Comparison of ENCODE assay signal across 8 mouse cellular contexts in the genomic region with DNA sequence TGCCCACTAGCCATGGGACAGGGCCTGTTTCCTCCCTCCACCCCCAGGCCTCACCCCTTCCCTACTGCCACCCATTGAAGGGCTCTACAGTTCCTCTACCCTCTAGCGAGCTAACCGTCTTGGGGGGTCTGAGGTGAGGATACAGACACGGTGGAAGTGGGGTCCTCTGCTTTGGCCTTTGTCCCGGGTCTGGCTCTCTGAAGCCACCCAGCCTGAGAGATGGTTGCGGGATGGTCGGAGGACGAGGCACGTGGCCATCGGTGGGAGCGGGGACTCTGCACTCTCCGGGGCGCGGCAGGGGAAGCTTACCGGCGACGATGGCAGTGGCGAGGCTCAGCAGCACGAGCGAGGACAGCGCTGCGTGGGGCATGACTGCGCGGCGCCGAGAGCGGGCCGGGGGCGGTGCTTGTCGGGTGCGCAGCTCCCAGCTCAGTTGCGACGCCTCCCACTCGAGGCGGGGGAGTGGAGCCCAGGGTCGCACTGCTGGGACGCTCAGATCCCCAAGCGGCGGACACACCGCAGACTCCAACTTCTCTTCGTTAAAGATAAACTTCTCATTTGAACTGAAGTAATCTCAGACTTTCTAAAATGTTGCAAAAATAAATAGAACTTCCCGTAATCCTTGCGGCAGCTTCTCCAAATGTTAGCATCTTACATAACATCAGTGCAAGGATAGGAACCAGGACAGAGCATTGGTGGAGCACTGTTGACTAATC. TPM values are rescaled to one million over a fixed set of nuclear protein-coding genes. Genes with fewer than 3 reads are reported as not detected.
DNase-seq lines count a peak whose midpoint lies in the region; ATAC-seq and TF ChIP-seq lines count a peak whose summit lies in the region.

No protein-coding gene starts in this region.

- peak; percentile 73 for ATAC-seq in liver, embryonic 16.5 days (ENCODE audit: low read depth)
- ATAC-seq in neural tube, embryonic 11.5 days (ENCODE audit: insufficient read depth, low FRiP score, low TSS enrichment) = peak; percentile 67
- ATAC-seq in stomach, postnatal 0 days (ENCODE audit: low FRiP score, low TSS enrichment) = peak; percentile 82; the same call in 1 of the 2 replicates

- H3K4me2 ChIP-seq in liver, embryonic 16.5 days (ENCODE audit: low read depth, low read length) = peak overlapping the region; percentile 43
- peak overlapping the region; percentile 91 for H3K4me2 ChIP-seq in neural tube, embryonic 11.5 days (ENCODE audit: low read depth)
- H3K4me2 ChIP-seq in stomach, postnatal 0 days (replicated peaks; ENCODE audit: low read depth) = peak overlapping the region; percentile 91

- no peaks in the 10 kb centered on the region for H3K36me3 ChIP-seq in ES-Bruce4 (ENCODE audit: control insufficient read depth, insufficient read depth, low read length, poor library complexity, severe bottlenecking)
- no peaks in the 10 kb centered on the region for H3K36me3 ChIP-seq in liver, embryonic 16.5 days (ENCODE audit: control insufficient read depth, insufficient read depth)
- no peaks in the 10 kb centered on the region for H3K36me3 ChIP-seq in neural tube, embryonic 11.5 days (ENCODE audit: control insufficient read depth, insufficient read depth, low read length)
- no peaks in the 10 kb centered on the region for H3K36me3 ChIP-seq in stomach, postnatal 0 days (ENCODE audit: control insufficient read depth, insufficient read depth, low read length)

- under 1% methylated on average over 42 of the region's 42 CpGs for WGBS in liver, embryonic 16.5 days (ENCODE audit: insufficient replicate concordance)
- WGBS in neural tube, embryonic 11.5 days = 2% methylated on average over 42 of the region's 42 CpGs
- WGBS in stomach, postnatal 0 days = under 1% methylated on average over 42 of the region's 42 CpGs

- no peaks in the 10 kb centered on the region for H3K4me1 ChIP-seq in ES-Bruce4 (ENCODE audit: control insufficient read depth, insufficient read depth, low read length)
- no peaks in the 10 kb centered on the region for H3K4me1 ChIP-seq in liver, embryonic 16.5 days (ENCODE audit: control insufficient read depth, low read depth, low read length)
- no peaks in the 10 kb centered on the region; the same call in none of the 2 replicates for H3K4me1 ChIP-seq in neural tube, embryonic 11.5 days (ENCODE audit: control insufficient read depth, insufficient read depth, low read length)
- peaks cover 2% of the 10 kb centered on the region; the same call in 1 of the 2 replicates for H3K4me1 ChIP-seq in stomach, postnatal 0 days (replicated peaks; ENCODE audit: control insufficient read depth, insufficient read depth)

- peak; percentile 37 to 49 for DNase-seq in cerebellum, adult 18-20 months
- DNase-seq in forelimb bud, embryonic 11.5 days (ENCODE audit: low read depth, low spot score) = peak; percentile 28
- peak; percentile 76 to 81 for DNase-seq in heart, postnatal 36 days
- peak; percentile 66 to 85 for DNase-seq in layer of hippocampus, adult 18-20 months (ENCODE audit: low spot score in 2 of 2)
- DNase-seq in neural tube, embryonic 11.5 days (ENCODE audit: low spot score) = peak; percentile 71
- peak; percentile 60 for DNase-seq in stomach, postnatal 0 days (ENCODE audit: low spot score)

- intact Hi-C loops in heart, postnatal 36 days (cut with DNase I) = loop anchor here (5.0 kb wide), 1 partner anchor 77 kb away; the partner anchor contains the start of genes Baz2b and March7

- H3K9me3 ChIP-seq in ES-Bruce4 (replicated peaks; ENCODE audit: control insufficient read depth, insufficient read depth, low read length, poor library complexity, severe bottlenecking) = no peaks in the 10 kb centered on the region
- H3K9me3 ChIP-seq in liver, embryonic 16.5 days (replicated peaks; ENCODE audit: control insufficient read depth, low read length) = no peaks in the 10 kb centered on the region
- no peaks in the 10 kb centered on the region for H3K9me3 ChIP-seq in neural tube, embryonic 11.5 days (ENCODE audit: control insufficient read depth, low read length)
- H3K9me3 ChIP-seq in stomach, postnatal 0 days (ENCODE audit: control insufficient read depth, low read length) = no peaks in the 10 kb centered on the region

- H3K4me3 ChIP-seq in ES-Bruce4 (ENCODE audit: low read depth, low read length) = peak overlapping the region; percentile 66
- H3K4me3 ChIP-seq in liver, embryonic 16.5 days (ENCODE audit: low read depth, low read length) = peak overlapping the region; percentile 54
- peak overlapping the region; percentile 41 for H3K4me3 ChIP-seq in neural tube, embryonic 11.5 days (ENCODE audit: low read depth, low read length)
- peak overlapping the region; percentile 47 for H3K4me3 ChIP-seq in stomach, postnatal 0 days (ENCODE audit: low read depth, low read length)

- TF ChIP-seq POLR2A in ES-Bruce4 (IDR thresholded peaks at IDR 0.05; ENCODE audit: insufficient read depth, low read length) = no peak

- TF ChIP-seq EP300 in ES-Bruce4 (IDR thresholded peaks at IDR 0.05; ENCODE audit: insufficient read depth, low read depth, low read length) = no peak
- no peak for TF ChIP-seq EP300 in stomach, postnatal 0 days (optimal IDR thresholded peaks at IDR 0.05)

- TF ChIP-seq CTCF in ES-Bruce4 (IDR thresholded peaks at IDR 0.05; ENCODE audit: low read depth, low read length) = no peak
- no peak for TF ChIP-seq CTCF in stomach, postnatal 0 days (IDR thresholded peaks at IDR 0.05; ENCODE audit: low read depth)

- peaks cover 5% of the 10 kb centered on the region for H3K27me3 ChIP-seq in ES-Bruce4 (ENCODE audit: control insufficient read depth, insufficient read depth, low read length, poor library complexity, severe bottlenecking)
- H3K27me3 ChIP-seq in liver, embryonic 16.5 days (ENCODE audit: control insufficient read depth, insufficient read depth, low read depth, low read length) = peaks cover 10% of the 10 kb centered on the region
- 0 out of 2 replicates have a peak, but pooled peaks cover 2% of the 10 kb centered on the region for H3K27me3 ChIP-seq in neural tube, embryonic 11.5 days (ENCODE audit: control insufficient read depth, insufficient read depth, low read length)
- no peaks in the 10 kb centered on the region for H3K27me3 ChIP-seq in stomach, postnatal 0 days (ENCODE audit: control insufficient read depth, insufficient read depth, low read length)

- no peak overlapping the region for H3K27ac ChIP-seq in ES-Bruce4 (ENCODE audit: insufficient read depth, low read length)
- peak overlapping the region; percentile 81 for H3K27ac ChIP-seq in liver, embryonic 16.5 days (ENCODE audit: low read length)
- no peak overlapping the region for H3K27ac ChIP-seq in neural tube, embryonic 11.5 days (ENCODE audit: low read depth, low read length)
- peak overlapping the region; percentile 63; the same call in 1 of the 2 replicates for H3K27ac ChIP-seq in stomach, postnatal 0 days (replicated peaks)

- H3K9ac ChIP-seq in ES-Bruce4 (ENCODE audit: low read depth, poor library complexity, severe bottlenecking) = peak overlapping the region; percentile 16; the same call in 1 of the 2 replicates
- H3K9ac ChIP-seq in liver, embryonic 16.5 days (ENCODE audit: low read depth, low read length) = peak overlapping the region; percentile 32
- H3K9ac ChIP-seq in neural tube, embryonic 11.5 days (ENCODE audit: low read length) = peak overlapping the region; percentile 53
- H3K9ac ChIP-seq in stomach, postnatal 0 days (ENCODE audit: low read length) = peak overlapping the region; percentile 54

RNA-seq across cellular contexts. Expression of gene Cd302, which starts 0.4 kb away (rescaled TPM):
- polyA plus RNA-seq in ES-Bruce4 (2011; ENCODE audit: insufficient read depth, insufficient read length, low read depth, missing spikeins) = 2.8 and 4.3 TPM in 2 replicates
- total RNA-seq in heart, postnatal 36 days (2021) = 10 to 100 TPM in 1 of 2 experiments, 1 to 10 TPM in 1; 9.7 to 11.4 TPM
- total RNA-seq in layer of hippocampus, adult 18-20 months (2021) = 10 to 100 TPM; 16.7 to 19.5 TPM
- 98.2 and 101 TPM in 2 replicates for polyA plus RNA-seq in liver, embryonic 16.5 days (2015; fragmentation: Nextera tagmentation; extraction: Ambion mirVana)
- polyA plus RNA-seq in neural tube, embryonic 11.5 days (2014; fragmentation: Nextera tagmentation; extraction: Ambion mirVana) = 15.2 and 16.9 TPM in 2 replicates
- polyA plus RNA-seq in stomach, postnatal 0 days (2015; fragmentation: Nextera tagmentation; extraction: Ambion mirVana) = 25.6 and 26.0 TPM in 2 replicates

Comparison
In these comparisons a context has a peak if more than half of its experiments do, and no peak if none do; other contexts are left out.
1. H3K27ac ChIP-seq: peak in liver, embryonic 16.5 days (single experiment) and stomach, postnatal 0 days (single experiment); none in ES-Bruce4 (single experiment) and neural tube, embryonic 11.5 days (single experiment).
2. DNase-seq: peak in every context shown above with its lines; median percentile 78 in heart, postnatal 36 days; 76 in layer of hippocampus, adult 18-20 months; 71 in neural tube, embryonic 11.5 days; 60 in stomach, postnatal 0 days; 43 in cerebellum, adult 18-20 months; 28 in forelimb bud, embryonic 11.5 days.
3. Peak in every context shown above with its lines, with median percentiles within 50 percentile points of each other: H3K4me3 ChIP-seq, H3K9ac ChIP-seq, ATAC-seq and H3K4me2 ChIP-seq.